Mouse (Mus musculus) MN1 (cell line): Measurements from ENCODE around the gene Atp13a2.

ENCODE experiments used
- DNase-seq: peaks from one replicate; pipeline ENCODE4 v3.0.0-alpha.2; 2016; ENCODE audit warnings: low spot score

Gene Atp13a2

DNA sequence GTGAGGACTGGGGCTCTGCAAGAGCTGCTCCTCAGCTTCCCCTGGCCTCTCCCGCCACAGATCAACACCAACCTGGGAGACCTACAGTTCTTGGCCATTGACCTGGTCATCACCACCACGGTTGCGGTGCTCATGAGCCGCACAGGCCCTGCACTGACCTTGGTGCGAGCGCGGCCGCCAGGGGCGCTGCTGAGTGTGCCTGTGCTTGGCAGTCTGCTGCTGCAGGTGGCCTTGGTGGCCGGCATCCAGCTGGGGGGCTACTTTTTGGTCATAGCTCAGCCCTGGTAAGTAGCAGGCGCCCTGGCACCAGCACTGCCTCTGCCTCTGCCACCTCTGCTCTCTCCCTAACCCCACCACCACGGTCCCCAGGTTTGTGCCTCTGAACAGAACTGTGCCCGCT lies 19.3 kb downstream of the Atp13a2 start:
- no peak for DNase-seq

DNA sequence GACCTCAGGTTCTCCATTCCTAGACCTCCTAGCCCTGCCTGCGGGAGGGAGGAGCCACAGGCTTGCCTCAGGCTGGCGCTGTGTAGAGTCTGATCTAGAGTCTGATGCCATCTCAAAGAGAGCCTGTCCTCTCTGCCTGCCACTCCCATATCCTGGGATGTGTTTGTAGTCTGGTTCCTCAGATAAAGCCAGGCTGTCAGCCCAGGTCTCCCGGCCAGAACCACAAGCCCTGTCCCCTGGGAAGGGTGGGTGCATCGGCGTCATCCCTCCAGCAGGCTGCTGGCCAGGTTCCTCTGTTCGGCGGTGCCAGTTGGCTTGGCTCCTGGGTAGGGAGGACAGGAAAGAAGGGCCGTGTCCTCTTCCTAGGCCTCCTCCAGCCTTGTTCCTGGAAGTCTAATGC lies 21.4 kb downstream of the Atp13a2 start:
- DNase-seq, result peak; percentile 100

DNA sequence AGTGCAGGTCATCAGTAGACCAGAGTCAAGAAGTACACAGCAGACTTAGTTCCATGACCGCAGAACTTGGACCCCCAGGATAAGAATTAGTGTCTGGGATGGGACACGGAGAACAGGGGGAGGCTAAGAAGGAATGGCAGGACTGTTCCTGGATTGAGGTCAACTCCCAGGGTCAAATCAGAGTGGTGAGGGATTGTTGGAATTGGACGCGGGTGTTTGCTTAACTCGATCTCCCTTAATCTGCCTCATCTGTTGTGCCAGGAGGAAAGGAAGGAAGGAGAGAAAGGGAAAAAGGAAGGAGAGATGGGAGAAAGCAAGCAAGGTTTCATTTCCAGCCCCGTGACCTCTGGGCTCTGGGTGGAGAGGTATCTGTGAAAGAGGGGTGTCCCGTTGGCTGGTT lies 23.4 kb downstream of the Atp13a2 start, which contains the start of gene Mfap2:
Gene Mfap2 (plus strand): TSS at position 301 of the 400 bp plus-strand sequence.
- DNase-seq, result no peak

DNA sequence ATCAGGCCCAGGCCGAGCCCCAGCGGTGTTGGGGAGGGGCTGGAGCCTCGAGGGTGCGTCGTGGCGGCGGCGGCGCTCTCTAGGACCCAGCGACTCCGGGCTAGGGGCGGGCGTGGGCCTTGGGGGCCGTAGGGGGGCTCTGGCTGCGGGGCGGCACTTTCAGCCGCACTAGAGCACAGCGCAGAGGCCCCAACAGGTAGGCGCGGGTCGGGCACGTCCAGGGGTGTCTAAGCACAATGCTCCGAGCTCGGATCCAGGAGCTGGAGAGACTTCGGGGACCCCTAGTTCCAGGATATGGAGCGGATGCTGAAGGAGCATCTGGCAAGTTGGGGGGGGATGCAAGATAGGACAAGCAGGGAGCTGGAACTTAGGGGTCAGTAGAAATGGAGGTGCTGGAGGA lies 23.9 kb downstream of the Atp13a2 start:
- DNase-seq, result peak; percentile 67

DNA sequence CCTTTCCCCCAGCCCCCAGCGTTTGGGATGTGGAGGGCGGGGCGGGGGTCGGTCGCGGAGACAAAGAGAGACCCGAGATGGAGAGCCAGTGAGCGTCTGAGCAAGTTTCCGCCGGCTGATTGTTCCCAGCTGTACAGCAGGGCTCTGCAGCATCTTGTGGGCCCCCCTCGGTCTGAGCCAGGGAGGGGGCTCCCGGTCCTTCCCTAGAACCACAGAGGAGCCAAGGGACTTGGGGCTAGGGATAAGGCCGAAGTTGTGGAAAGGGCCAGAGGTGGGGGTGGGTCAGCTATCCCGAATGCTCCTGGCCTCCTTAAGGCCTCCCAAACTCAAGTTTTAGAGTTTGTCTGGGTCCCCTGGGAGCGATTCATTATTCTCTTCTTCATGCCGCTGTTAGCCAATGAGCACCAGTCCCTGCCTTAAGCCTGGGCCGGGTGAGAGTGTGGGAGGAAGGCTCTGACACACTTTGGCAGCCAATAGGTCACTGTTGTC lies 24.3 kb downstream of the Atp13a2 start:
- peak; percentile 72 for DNase-seq

DNA sequence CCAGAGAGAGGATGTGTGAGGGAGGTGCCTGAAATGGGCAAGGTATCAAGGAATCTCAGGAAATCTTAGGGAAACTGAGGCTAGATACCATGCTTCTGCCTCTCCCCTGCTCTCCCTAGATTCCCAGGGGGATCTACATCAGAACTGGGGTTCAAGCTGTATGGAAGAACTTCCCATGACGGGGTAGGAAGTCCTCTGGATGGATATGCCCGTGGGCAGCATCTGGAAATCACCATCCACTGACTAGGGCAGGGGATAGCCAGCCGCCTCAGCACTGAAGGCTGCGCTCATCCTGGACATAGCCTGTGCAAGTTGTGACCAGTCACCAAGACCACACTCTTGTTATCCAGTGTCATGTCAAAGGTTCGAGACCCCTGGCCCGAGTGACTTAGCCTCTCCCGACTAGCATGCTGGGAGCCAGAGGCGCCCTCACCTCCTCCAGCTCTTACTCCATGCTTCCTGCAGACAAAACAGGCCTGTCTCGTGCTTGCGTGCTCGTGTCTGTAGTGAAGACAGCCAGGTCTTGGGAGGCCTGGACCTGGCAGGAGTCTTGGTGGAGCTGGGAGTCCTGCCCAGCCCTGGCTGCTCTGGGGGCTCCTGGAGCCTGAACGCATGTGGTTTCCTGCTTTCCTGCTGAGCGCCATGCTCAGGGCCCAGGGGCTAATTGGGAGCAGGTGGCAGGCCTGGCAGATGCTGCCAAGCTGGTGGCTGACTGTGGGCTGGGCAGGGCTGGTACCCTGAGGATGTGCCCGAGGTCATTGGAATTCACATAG lies 25.1 kb downstream of the Atp13a2 start:
- peak; percentile 96 for DNase-seq

DNA sequence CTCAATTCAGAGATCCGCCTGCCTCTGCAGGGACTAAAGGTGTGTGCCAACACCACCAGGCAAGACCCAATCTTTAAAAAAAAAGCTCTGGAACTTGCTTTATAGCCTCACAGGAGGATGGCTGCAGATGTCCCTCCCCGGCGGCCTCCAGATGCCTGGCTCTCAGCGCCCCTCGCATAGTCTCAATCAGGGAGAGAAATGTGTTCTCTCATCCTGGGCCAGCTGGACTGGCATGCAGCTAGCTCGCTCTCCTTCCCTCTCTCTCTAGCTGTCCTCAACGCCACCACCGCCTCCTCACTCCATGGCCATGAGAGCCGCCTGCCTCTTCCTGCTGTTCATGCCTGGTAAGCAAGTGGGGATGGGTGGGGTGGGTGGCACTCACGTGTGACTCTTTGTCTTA lies 25.9 kb downstream of the Atp13a2 start:
- peak; percentile 71 for DNase-seq

DNA sequence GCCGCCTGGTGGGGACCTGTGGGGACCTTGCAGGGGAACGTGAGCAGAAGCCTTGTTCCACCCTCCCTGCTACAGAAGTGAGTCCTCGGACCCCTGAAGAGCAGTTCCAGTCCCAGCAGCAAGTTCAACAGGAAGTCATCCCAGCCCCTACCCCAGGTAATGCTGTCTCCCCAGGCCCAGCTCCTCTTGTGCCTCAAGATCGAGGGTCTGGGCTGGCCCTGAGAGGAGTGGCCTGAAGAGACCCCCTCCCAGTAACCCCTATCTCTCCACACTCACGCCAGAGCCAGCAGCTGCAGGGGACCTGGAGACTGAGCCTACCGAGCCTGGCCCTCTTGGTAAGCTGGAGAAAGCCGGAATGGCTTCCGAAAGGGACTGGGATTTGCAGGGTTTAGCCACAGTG lies 27.4 kb downstream of the Atp13a2 start:
- DNase-seq, result no peak

DNA sequence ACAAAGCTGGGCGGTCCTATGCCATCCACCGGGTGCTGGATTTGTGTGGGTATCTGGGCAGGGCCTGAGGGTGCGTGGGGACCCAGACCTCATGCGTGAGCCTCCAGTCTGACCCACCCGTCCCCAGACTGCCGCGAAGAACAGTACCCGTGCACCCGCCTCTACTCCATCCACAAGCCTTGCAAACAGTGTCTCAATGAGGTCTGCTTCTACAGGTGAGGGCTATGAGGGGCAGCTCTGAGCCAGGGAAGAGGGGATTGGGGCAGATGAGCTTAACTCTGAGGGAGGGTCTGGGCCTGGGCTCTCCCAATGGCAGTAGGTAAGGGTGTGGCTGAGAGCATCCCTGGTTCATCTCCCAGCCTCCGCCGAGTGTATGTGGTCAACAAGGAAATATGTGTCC lies 28.2 kb downstream of the Atp13a2 start:
- DNase-seq, result no peak

DNA sequence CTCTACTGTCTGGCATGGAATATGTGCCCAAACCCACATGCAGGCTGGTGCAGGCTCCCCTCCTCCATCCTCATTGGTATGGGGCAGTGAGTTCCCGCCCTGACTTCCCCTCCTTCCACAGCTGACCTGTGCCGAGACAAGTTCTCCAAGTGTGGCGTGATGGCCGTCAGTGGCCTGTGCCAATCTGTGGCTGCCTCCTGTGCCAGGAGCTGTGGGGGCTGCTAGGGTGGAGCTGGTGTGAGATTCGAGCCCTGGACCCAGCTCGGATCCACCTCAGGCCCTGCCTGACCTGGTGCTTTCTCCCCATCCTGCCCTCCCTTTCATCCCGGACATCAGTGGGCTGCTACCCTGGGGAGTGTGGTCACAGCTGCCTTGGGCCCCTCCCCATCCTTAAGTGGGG lies 28.7 kb downstream of the Atp13a2 start:
- no peak for DNase-seq

DNA sequence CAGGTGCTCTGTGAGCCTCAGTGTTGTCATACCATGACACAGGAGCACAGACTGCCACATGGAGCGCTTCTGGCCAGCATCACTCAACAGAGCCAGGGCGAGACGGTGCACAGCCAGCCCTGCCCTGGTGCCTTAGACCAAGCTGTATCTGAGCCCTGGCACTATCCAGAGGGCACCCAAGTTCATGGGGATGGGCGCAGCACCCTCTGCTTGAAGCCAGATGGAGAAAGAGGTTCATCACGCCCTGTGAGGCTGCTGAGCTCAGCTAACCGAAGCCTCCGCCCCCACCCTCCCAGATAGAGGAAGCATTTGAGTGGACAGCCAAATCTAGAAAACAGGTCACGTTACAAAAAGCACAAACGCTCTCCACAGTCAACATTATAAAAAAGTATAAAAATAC lies 29.6 kb downstream of the Atp13a2 start:
- DNase-seq, result peak; percentile 77

DNA sequence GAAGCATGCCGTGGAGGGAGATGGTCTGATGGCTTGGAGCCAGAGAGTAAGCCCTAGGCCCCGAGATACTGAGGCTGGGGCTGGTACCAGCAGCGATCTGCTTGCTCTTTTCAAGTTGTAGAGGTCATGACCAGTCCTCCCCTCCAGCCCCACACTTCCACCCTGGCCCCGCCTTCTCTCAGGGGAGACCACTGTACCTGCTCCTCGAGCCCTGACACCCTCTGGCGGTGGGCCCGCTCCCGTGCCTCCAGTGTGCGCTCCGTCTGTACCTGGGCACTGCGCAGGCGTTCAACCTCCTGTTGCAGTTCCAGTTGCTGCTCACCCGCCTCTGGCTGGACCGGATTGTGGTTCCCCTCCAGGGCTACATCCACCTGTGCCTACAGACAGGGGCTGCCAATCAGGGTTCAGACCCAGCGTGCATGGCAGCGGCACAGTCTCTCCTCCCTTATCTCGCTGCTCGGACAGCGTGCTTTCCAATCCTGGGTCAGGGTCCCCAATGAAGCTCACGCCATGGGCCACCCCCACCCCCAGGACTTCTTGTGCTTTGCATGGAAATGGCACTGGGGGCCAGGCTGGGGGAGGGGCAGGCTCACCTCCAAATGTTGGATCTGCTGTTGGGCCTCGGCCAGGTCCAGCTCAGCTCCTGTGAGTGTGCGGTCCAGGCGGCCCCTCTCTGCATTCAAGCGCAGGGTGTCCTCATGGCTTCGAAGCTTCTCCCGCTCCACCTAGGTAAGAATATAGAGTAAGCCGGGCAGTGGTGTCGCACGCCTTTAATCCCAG lies 31.2 kb downstream of the Atp13a2 start:
- DNase-seq, result no peak

DNA sequence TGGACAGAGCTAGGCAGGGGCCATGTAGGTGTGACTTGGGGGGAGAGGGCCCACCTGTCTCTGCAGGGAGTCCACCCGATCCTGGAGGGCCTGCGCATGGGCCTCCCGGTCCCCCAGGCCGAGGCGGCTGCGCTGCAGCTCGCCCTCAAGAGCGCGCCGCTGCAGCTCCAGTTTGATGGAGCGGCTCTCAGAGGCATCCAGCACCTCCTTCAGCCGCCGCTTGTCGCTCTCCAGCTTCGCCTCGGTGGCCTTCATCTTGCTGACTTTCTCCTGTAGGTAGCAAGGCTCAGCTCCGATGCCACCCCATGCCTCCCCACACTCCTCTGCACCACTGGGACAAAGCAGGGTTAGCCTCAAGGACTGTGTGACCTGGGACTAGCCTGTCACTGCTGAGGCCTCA lies 33.5 kb downstream of the Atp13a2 start:
- DNase-seq, result no peak

DNA sequence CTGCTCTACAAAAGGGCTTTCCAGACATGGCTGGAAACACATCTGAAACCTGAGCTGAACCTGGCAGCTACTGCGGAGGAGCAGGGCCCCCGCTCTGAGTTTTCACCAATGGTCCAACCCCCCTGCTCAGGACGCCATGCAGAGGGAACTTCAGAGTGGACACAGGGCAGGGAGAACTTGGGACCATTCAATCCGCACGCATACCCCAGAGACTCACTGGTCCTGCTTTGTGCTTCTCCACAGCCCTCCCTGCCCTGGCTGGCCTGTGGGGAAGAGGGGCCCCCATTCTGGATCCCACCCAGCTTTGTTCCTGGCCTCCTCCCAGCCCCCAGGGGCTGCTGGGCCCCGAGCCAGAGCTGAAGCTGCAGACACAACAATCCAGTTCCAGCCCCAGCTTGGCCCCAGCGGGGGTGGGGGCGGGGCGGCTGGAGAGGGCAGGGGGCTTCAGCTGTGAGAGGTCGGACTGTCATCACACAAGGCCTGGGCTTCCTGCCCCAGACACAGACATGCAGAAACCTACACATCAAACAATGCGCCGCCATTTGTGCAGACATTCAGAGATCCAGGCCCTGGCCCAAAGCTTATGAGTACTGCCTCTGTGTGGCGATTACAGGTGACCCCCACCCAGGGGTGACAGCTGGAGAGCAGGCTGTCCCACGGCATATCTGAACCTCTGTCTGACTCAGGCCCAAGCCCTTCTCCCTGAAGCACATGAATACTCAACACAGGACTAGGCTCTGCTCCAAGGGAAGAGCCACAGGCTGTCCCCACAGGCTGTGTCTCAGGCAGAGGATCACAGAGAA lies 34.3 kb downstream of the Atp13a2 start:
- peak; percentile 46 for DNase-seq

DNA sequence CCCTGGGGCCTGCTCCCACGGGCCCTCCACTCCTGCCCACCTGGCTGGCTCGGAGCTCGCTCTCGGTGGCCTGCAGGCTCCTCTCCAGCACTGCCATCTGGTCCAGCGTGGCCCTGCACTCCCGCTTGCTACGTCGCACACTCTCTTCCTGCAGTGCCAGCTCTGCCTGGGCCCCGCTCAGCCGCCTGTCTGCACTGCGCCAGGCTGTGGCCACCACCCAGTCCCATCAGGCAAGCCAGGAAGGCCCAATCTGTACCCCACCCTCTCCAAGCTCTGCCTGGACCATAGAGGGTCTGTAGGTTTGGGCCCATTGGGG lies 34.9 kb downstream of the Atp13a2 start:
- peak; percentile 74 for DNase-seq

DNA sequence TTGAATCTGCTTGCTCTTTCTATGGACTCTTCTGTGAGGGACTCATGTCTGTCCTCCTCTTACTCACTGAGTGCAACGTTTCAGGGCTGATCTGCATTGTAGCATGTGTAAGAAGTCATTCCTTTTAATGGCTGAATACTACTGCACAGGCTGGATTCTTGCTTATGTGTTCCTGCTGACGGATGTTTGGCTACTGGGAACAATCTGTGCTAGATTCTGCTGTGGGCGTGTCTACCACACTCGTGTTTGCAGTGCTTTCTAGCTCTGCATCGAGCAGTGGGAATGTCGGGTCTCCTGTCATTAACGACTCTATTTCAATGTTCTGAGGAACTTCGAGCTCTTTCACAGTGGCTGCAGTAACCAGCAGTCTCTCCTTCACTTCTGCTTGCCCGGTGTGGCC lies 37.4 kb downstream of the Atp13a2 start:
- DNase-seq, result no peak

DNA sequence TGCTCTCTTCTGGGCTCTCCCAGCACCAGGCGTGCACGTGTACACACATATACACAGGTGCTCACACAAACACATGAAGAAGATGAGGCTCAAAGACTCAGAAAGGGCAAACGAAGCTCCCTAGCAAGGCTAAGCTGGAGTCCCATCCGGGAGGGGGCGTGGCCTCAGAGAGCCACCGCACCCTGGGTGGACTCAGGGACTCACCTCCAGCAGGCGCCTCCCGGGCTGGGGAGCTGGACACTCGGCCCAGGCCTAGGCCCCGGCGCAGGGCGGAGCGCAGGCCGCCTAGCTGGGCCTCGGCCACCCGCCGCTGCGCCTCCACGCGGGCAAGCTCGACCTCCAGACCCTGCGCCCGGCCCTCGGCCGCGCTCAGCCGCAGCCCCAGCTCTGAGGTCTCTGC lies 38.3 kb downstream of the Atp13a2 start:
- DNase-seq, result no peak

DNA sequence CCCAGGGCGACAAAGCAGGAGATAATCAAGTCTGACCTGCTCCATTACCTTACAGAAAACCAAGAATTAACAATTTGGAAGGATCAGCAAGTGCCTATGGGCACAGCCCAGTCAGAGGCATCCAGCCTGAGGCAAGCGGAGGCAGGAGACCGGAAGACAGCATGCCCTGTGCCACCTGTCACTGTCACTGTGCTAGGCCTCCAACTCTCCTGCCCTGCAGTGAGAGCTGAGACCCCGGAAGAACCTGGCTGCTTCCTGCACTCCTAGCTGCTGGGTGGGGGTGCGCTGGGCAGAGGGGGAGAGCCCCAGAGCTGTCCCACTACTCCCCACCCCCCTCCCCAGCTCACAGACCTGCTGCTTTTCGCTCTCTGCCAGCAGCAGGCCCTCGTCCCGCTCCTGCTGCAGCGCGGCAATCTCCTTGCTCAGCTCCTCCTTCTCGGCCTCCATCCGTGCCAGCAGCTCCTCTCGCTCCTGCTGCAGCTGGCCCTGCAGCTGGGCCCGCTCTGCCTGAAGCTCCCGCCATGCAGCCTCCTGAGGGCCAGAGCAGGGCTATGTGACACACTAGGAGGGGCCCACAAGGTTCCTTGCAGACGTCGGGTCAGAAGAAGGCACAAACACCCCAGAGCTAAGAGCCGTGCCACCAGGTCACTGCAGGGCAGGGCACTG lies 44.0 kb downstream of the Atp13a2 start:
- DNase-seq, result no peak

DNA sequence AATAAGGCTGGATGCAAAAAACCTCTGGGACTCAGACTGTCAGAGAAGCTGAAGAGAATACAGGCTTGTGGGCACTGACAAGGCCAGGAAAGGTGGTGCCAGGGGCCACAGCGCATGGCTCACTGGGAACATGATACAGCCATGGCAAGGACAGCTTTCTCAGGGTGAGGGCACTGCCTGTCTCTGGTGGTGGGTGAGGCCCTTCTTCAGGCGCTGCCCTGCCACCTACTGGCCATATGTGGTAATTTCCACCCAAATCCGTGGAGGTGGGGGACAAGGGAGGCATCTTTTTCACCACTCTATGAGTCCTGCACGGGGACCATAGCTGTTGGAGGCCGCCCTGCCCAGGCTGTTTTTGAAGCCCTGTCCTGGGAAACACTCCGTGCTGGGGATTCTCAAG lies 45.1 kb downstream of the Atp13a2 start:
- DNase-seq, result peak; percentile 92

DNA sequence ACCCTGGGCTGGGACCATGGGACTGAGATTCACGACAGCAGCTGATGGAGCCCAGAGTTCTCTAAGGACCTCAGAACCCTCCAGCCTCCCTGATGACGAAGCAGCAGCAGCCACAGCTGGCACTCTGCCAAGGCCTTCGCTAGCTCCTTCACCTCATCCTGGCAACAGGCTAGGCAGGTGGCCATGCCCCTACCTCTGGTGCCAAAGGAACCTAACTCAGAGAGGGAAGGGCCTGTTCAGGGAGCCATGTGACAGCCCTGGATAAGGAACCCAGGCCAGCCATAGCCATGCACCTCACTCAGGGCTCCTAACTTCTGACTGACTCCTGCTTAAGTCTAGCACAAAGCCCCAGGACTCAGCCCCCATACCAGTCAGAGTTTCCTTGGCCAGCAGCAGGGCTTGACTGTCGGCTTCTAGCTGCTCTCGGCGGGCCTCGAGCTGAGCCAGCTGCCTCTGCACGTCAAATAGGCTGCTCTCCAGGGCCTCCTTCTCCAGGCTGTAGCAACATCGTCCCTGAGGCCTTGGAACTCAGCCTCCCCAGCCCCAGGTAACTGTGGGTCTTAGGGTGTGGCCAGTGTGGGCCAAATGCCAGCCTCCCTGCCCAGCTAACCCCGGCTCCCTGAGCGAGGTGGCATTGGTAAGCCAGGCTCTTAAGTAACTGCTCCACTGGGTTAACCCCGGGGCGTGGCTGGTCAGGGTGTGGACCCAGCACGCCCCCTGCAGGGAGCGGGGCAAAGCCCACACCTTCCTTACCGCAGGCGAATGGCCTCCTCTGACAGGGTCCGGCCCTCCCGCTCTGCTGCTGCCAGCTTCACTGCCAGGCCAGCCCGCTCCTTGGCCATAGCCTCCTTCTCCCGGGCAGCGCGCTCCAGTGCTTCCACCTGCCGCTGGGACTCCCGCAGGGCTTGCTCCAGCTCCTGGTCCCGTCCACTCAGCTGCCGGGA lies 47.2 kb downstream of the Atp13a2 start:
- DNase-seq, result peak; percentile 94

DNA sequence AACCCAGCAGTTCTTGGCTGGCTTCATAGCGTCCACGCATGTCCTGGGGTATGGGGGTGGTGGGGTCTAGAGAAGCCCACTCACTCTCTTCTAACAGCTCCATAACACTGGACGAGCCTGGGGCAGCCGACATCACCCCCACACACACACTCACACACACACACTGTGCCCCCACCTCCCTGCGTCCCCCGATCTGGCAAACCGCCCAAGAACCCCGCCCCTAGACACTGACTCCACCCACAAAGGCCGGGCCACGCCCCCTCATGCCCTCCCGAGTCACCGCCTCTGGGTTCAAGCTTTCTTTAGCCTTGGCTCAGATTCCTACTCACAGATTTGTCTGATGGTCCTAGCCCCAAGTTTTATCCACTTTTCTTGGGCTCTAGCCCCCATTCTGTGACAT lies 54.4 kb downstream of the Atp13a2 start:
- no peak for DNase-seq
